Mouse (Mus musculus) bone marrow, adult 2 months (tissue): Measurements from ENCODE around the gene Vwa8. TPM values are rescaled to one million over a fixed set of nuclear protein-coding genes. Genes with fewer than 3 reads are reported as not detected.

ENCODE experiments used
- H3K27ac ChIP-seq: fragments of 200-500 bp; 2 replicates; pipeline ENCODE4 v1.5.1; 2012; ENCODE audit warnings: low read depth, mild to moderate bottlenecking, control low read depth, inconsistent platforms, low read length; ENCODE audit not compliant: control insufficient read depth, poor library complexity, insufficient read depth
- H3K4me1 ChIP-seq: fragments of 200-500 bp; 2 replicates; pipeline ENCODE4 v1.6.1; 2011; ENCODE audit warnings: low read length; ENCODE audit not compliant: control insufficient read depth, insufficient read depth
- H3K4me3 ChIP-seq: fragments of 200-500 bp; replicated peaks from 2 replicates; pipeline ENCODE3; 2011; ENCODE audit warnings: mild to moderate bottlenecking, low read depth, low read length, control low read depth; ENCODE audit not compliant: control insufficient read depth
- CTCF ChIP-seq: fragments of 200-500 bp; IDR thresholded peaks from 2 replicates; pipeline ENCODE4 v1.5.1; 2011; ENCODE audit warnings: low read length, control low read depth; ENCODE audit not compliant: control insufficient read depth, insufficient read depth
- POLR2A ChIP-seq: fragments of 200-500 bp; IDR thresholded peaks from 2 replicates; pipeline ENCODE4 v1.6.1; 2011; ENCODE audit warnings: low read depth, mild to moderate bottlenecking, control low read depth, low read length, borderline replicate concordance; ENCODE audit not compliant: control insufficient read depth
- WGBS: fragments of 180-500 bp; shearing (Covaris S2); methylation state at CpG from one replicate; pipeline ENCODE4 v1.1.7; 2018; 5-methylcytosine and 5-hydroxymethylcytosine counted together
- polyA plus RNA-seq: library from polyadenylated mRNA; stranded (reverse); fragments of >200 nt; gene quantifications from 2 replicates; pipeline ENCODE4 v1.2.4, GENCODE M21; 2011; ENCODE audit warnings: low replicate concordance; ENCODE audit not compliant: missing spikeins, insufficient read depth, insufficient read length

Vwa8 gene
- polyA plus RNA-seq, 1 experiment: 7.6 TPM

DNA sequence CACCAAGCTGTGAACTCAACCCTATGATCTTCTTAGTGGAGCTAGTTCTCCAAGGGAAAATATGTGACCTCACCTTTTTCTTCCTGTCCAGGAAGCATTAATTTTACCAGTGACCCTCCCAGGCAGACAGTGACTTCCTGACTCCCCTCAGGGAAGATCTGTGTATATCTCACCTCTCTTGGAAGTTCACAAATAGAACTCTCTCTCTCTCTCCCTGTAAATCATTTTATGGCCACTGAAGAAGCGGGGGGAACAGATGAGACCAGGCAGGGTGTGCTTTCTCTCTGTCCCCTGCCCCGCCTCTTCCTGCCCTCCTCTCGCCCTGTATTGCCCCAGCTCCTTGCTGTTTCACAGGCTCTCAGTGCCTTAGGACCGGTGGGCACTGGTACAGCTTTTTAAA lies 315.5 kb downstream of the Vwa8 start:
- Histone ChIP-seq H3K4me3 (no peak overlapping the region), H3K4me1 (no peaks in the 10 kb centered on the region), H3K27ac (no peak overlapping the region)
- 54% methylated on average over 4 of the region's 4 CpGs for WGBS
- TF ChIP-seq POLR2A: no peak
- no peak for TF ChIP-seq CTCF

DNA sequence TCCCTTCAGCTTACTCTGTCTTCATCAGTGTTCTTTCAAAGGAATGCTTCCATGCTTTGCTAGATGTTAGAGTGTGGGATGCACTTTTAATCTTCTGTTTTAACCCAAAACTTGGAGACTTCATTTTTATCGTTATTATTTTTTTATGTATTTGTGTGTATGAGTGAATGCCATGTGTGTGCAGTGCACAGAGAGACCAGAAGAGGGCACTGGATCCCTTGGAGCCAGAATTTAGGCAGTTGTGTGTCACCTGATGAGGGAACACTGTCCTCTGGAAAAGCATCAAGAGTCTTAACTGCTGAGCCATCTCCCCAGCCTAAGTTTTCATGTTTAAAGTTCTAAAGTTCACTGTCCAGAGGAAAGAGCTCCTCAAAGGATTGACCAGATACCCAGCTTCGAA lies 316.1 kb downstream of the Vwa8 start:
- no peak overlapping the region for H3K4me3 ChIP-seq
- no peaks in the 10 kb centered on the region for H3K4me1 ChIP-seq
- no peak for TF ChIP-seq POLR2A
- TF ChIP-seq CTCF: peak; percentile 47
- WGBS: 83% methylated on average over 2 of the region's 2 CpGs
- H3K27ac ChIP-seq: no peak overlapping the region

DNA sequence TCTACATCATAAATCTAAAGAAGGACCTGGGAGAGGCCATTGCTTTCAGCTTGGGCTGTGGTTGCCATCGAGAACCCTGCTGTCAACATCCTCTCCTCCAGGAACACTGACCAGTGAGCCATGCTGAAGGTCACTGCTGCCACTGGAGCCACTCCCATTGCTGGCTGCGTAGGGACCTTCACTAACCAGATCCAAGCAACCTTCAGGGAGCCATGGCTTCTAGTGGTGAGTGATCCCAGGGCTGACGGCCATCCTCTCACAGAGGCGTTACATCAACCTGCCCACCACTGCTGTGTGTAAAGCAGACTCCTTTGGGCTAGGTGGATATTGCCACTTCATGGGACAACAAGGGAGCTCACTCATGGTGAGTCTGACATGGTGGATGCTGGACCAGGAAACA lies 325.7 kb downstream of the Vwa8 start:
- H3K27ac ChIP-seq: no peak overlapping the region
- 86% methylated on average over 4 of the region's 4 CpGs for WGBS
- TF ChIP-seq POLR2A (no peak), CTCF (no peak)
- no peak overlapping the region for H3K4me3 ChIP-seq
- peaks cover 3% of the 10 kb centered on the region; the same call in 1 of the 2 replicates for H3K4me1 ChIP-seq

DNA sequence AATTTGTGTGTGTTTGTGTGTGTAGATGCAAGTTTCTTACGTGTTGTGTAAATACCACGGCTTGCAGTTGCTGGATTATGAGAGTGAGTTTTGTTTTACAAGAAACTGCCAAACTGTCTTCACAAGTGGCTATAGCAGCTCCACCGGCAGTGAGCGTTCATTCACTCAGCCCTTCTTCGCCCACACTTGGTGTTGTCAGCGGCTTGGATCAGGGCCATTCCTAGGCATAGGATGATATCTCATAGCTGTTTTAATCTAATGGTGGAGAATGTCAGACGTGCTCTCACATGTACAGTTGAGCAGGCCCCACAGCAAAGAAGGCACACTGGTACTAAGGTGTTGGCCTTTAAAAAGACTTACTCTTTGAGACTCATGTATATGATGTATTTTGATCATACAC lies 328.9 kb downstream of the Vwa8 start:
- peaks cover 3% of the 10 kb centered on the region; the same call in 1 of the 2 replicates for H3K4me1 ChIP-seq
- TF ChIP-seq POLR2A (no peak), CTCF (no peak)
- WGBS: 86% methylated on average over 7 of the region's 7 CpGs
- no peak overlapping the region for H3K27ac ChIP-seq
- H3K4me3 ChIP-seq: no peak overlapping the region

DNA sequence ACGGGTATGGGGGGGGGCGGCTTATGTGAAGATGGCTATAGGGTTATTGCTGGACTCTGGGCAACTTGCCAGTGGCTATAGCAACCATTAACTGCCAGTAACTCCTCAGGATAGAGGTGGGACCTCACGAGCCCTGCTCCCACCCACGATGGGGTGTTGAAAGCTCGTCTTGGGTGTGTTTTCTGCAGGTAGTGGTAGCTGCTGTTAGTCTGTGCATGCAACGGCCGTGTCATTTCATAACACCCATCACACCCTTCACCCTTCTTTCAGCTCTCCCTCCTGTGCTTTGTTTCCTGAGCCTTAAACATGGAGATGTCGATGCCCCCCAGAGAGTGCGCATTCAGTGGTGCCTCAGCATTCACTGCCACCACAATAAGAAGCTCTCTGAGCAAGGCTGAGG lies 329.4 kb downstream of the Vwa8 start:
- Histone ChIP-seq H3K27ac (no peak overlapping the region), H3K4me3 (no peak overlapping the region), H3K4me1 (peaks cover 3% of the 10 kb centered on the region; the same call in 1 of the 2 replicates)
- 51% methylated on average over 9 of the region's 9 CpGs for WGBS
- no peak for TF ChIP-seq POLR2A
- TF ChIP-seq CTCF: no peak

DNA sequence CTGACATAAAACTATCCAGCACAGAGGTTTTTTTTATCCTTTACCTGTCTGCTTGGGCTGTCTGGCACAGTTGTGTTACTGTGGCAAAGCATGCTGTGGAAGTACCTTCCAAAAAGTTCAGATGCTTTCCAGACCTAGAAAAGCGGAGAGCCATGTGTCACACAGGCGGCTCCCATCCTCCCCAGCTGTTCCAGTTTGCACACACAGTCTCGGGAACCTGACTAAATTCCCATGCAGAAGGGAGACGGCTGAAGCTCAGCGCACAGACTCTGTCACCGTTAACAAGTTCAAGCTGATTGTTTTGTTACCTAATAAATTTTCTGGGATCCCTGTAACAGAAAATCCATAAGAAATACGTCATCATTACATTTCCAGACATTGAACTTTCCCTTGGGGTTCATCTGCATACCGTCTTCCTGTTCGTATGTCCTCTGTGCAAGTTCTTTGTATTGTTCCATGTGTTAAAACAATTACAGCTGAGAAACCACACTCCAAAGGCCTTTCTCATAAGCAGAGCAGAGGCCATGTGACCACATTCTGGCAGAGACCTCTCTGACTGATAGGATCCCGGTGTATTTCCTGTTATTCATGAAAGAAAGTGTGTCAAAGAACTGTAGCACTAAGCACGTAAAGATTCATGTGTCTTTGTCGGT lies 331.4 kb downstream of the Vwa8 start:
- no peak overlapping the region for H3K27ac ChIP-seq
- 61% methylated on average over 12 of the region's 12 CpGs for WGBS

DNA sequence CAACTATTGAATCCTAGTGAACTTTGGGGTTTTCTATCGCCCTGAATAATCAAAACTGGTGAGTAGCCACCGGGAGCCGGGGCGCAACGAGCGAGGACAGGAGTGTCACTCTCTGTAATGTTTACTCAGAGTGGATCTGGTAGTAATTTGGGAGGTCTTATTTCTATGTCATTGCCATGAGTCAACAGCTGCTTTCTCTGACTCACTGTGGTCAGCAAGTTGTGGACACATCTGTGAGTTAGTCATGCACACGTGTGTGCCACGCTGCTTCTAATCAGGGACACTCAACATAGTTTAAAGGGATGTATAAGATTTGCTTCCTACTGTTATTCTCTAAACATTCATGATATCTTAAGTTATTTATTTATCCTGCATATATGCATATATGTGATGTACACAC lies 332.9 kb downstream of the Vwa8 start:
- 84% methylated on average over 8 of the region's 8 CpGs for WGBS
- Histone ChIP-seq H3K4me1 (peaks cover 3% of the 10 kb centered on the region; the same call in 1 of the 2 replicates), H3K4me3 (no peak overlapping the region), H3K27ac (no peak overlapping the region)
- TF ChIP-seq POLR2A: no peak
- TF ChIP-seq CTCF: no peak

More for the DNA sequence above, 331.4 kb downstream of the Vwa8 start:
- no peak overlapping the region for H3K4me3 ChIP-seq
- peaks cover 3% of the 10 kb centered on the region; the same call in 1 of the 2 replicates for H3K4me1 ChIP-seq
- no peak for TF ChIP-seq POLR2A
- no peak for TF ChIP-seq CTCF

DNA sequence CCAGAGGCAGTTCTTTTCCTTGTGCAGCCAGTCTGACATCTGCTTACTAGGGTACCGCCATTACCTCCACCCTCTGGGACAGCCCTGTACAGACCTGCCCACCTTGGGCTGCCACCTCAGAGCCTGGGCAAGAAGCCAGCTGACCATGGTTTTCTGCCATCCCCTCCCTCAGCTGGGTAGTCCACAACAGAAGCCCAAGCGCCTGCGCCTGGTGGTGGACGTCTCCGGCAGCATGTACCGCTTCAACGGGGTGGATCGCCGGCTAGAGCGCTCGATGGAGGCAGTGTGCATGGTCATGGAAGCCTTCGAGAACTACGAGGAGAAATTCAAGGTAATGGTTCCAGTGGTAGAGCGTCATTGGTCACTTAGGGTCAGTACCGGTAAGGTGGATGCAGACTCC lies 333.9 kb downstream of the Vwa8 start:
- 89% methylated on average over 15 of the region's 15 CpGs for WGBS
- Histone ChIP-seq H3K27ac (no peak overlapping the region), H3K4me1 (peaks cover 2% of the 10 kb centered on the region; the same call in 1 of the 2 replicates), H3K4me3 (no peak overlapping the region)
- TF ChIP-seq POLR2A: no peak
- no peak for TF ChIP-seq CTCF

DNA sequence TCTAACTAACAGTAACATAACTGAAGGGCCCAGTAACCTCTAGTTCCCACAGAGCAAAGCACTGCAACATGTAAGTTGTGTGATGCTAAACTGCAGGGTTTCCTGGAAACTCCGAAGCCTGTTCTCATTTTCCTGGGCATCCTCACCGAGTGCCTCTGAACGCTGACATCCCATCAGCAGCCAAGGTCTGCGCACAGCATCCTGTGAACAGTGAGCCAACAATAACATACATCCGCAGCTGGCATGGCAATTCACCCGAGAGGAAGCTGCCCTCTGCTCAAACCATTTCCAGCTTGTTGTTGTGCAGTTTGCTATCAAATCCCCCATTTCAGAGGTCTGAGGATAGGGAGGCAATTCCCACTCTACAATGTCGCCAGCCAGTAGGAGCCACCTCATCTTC lies 334.4 kb downstream of the Vwa8 start:
- 72% methylated on average over 7 of the region's 7 CpGs for WGBS
- no peak overlapping the region for H3K27ac ChIP-seq
- no peak overlapping the region for H3K4me3 ChIP-seq
- TF ChIP-seq POLR2A: no peak
- TF ChIP-seq CTCF: no peak
- peaks cover 1% of the 10 kb centered on the region; the same call in 1 of the 2 replicates for H3K4me1 ChIP-seq
